Mouse (Mus musculus): ENCODE measurements around the gene Swsap1. TPM values are rescaled to one million over a fixed set of nuclear protein-coding genes. Genes with fewer than 3 reads are reported as not detected.

Gene Swsap1
- total RNA-seq (2021), result 1 to 10 TPM; 2.7 to 3.6 TPM
- long read RNA-seq, experiment 1, partial matches to known transcripts, result 0 of 2 reads
- long read RNA-seq, experiment 1, other reads (novel, unspliced or antisense), result 0 of 2 reads
- long read RNA-seq, experiment 2, transcript Swsap1-201 (2 exons, 1,838 nt), result major isoform, 9 of 9 reads
- long read RNA-seq, experiment 2, partial matches to known transcripts, result 0 of 9 reads
- long read RNA-seq, experiment 2, other reads (novel, unspliced or antisense), result 0 of 9 reads

DNA sequence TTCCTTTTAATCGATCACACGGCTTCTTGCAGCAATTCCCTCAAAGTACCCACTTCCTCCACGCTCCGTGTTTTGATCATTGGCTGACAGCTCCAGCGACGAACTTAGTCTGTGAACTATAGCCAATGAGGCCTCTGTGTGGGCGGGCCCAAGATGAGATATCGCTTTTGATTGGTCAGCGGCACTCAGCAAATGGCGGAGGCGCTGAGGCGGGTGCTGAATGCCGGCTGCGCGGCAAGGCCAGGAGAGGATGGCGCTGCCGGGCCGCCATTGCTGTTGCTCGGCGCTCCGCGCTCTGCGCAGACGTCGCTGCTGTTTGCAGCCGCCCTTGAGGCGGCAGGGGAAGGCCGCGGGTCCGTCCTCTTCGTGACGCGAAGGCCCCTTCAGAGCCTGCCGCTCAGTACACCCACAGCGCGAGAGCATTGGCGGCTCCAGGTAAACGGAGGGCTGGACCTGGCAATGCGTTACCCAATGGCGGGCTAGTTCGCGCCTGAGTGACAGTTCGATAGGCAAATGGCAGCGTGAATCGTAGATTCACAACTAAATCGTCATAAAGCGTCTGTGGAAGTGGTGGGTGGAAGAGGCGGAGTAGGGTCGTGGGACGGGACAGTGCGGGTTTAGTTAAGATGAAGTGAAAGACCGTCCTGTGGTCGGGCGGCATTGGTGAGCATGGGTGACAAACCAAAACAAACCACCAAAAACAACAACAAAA lies at the start of gene Swsap1:
Swsap1 (plus strand) TSS at position 186 of the 712 bp plus-strand sequence.
- intact Hi-C loops (cut with DNase I; ENCODE audit: low total_unique reads), result no loop called here
- DNase-seq, result peak; percentile 95

DNA sequence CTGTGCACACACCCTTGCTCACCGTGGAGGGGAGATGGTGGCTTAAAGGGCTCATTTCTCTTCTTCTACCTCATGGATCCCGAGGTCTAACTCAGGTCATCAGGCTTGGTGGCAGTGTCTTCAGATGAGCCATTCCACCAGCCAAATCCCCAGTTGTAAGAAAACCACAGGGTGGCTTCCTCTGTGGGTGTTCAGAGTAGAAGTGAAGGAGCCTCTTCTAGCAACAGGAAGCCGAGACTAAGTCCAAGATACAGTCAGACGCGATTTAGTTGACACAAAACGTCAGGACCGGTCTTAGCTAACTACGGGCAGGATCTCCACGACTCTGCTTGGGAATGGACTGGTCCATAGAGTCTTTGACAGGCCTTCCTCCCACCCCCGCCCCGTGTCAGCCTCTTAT lies 47.3 kb upstream of the Swsap1 start:
- intact Hi-C loops (cut with DNase I; ENCODE audit: low total_unique reads), result no loop called here
- DNase-seq, result no peak

GRCm38 (mm10) chr9:21909474-21910223 lies 45.9 kb upstream of the Swsap1 start:
- intact Hi-C loops (cut with DNase I; ENCODE audit: low total_unique reads), result no loop called here

DNA sequence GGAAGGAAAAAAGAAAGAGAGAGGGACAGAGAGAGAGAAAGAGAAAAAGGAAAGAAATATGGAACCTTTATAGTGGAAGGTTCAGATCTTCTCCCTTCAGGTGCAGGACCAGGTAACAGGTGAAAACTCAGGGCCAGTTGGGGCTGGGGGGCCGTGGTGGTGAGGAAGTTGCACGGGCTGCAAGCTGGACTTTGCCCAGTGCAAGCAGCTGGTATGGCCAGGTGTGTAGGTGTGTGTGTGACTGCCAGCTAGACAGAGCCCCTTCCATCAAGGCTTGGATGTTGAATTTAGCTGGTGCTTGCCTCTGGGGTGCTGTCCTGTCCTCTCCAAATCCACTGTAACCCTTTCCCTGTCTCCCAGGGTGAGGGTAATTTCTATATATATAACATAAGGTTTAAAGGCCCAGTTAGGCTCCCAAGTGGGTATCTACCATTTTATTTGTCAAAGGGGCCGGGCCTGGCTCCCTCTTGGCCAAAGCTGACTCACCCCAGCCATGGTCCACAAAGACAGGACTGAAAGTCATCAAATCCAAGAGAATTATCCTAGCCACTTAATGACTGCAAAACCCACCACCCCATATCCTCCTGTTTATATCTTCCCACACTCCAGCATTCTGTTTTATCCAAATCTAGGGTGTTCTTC lies 38.6 kb upstream of the Swsap1 start:
- DNase-seq, result no peak
- intact Hi-C loops (cut with DNase I; ENCODE audit: low total_unique reads), result no loop called here

More at GRCm38 (mm10) chr9:21909474-21910223, 45.9 kb upstream of the Swsap1 start:
- DNase-seq, result no peak

DNA sequence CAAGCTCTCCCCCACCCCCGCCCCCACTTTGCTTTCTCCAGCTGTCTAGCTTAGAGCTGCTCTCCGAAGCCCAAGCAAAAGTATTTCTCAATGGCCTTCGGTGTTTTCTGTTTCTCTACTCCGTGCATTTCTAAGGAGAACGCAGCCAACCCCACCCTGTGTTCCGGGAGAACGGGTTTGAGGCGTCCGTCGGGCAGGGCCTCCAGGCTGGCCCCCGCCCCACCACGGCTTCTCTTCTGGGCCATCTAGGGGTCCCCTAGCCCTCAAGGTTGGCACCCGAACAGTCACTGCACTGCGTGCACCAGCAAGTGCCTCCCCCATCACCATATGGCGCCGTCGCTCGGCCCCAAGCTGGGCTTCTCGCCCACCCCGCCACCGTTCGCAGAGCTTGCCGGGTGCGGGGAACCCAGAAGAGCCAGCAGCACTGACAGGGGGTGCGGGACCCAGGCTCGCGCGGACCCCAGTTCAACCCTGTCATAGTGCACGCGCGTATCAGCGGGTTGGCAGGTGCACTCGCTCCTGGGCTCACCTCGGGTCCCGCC lies 38.0 kb upstream of the Swsap1 start:
- intact Hi-C loops (cut with DNase I; ENCODE audit: low total_unique reads), result no loop called here
- DNase-seq, result peak; percentile 33

- intact Hi-C loops (cut with DNase I; ENCODE audit: low total_unique reads), result no loop called here
- peak; percentile 92 for DNase-seq
Observed at GRCm38 (mm10) chr9:21918035-21918592, 37.4 kb upstream of the Swsap1 start, which contains the start of gene Rab3d. Rab3d (minus strand) TSS chr9:21918192.

GRCm38 (mm10) chr9:21918692-21919384 lies 36.7 kb upstream of the Swsap1 start:
- intact Hi-C loops (cut with DNase I; ENCODE audit: low total_unique reads), result no loop called here
- DNase-seq, result no peak

GRCm38 (mm10) chr9:21923036-21923435 lies 32.5 kb upstream of the Swsap1 start:
- DNase-seq, result no peak
- intact Hi-C loops (cut with DNase I; ENCODE audit: low total_unique reads), result no loop called here

- DNase-seq, result no peak
- intact Hi-C loops (cut with DNase I; ENCODE audit: low total_unique reads), result no loop called here
Observed at GRCm38 (mm10) chr9:21923490-21924098, 32.0 kb upstream of the Swsap1 start.

DNA sequence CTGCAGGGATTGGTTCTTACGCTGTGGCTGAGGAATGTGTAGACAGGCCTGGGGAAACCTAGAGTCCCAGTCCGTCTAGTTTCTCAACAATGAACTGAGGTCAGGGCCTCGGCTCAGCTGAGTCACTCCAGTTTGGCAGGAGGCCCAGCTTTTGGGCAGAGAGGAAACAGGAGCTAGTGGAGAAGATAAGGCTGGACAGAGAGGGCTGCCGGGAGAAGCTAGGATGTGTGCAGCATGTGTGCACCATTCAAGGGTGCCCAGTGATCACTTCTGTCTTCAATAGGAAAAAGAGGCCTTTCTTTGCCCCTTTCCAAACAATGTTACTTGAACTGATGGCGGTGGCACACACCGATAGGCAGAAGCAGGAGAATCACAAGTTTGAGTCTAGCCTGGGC lies 31.5 kb upstream of the Swsap1 start:
- intact Hi-C loops (cut with DNase I; ENCODE audit: low total_unique reads), result no loop called here
- DNase-seq, result peak; percentile 89

- DNase-seq, result no peak
- intact Hi-C loops (cut with DNase I; ENCODE audit: low total_unique reads), result no loop called here
Observed at GRCm38 (mm10) chr9:21925034-21925433, 30.5 kb upstream of the Swsap1 start.

DNA sequence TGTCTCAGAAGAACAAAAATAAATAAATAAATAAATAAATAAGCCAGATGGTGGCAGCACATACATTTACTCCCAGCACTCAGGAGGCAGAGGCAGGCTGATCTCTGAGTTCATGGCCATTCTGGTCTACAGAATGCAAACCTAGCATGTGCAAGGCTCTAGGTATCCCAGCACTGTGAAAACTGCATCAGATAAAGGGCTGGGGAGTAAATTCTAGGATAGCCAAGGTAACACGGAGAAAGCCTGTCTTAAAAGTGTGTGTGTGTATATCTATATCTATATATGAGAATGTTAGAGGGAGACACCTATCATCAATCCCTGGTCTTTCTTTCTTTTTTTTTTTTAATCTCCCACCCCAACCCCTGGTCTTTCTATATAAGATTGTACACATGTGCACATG lies 30.0 kb upstream of the Swsap1 start:
- intact Hi-C loops (cut with DNase I; ENCODE audit: low total_unique reads), result no loop called here
- DNase-seq, result no peak

DNA sequence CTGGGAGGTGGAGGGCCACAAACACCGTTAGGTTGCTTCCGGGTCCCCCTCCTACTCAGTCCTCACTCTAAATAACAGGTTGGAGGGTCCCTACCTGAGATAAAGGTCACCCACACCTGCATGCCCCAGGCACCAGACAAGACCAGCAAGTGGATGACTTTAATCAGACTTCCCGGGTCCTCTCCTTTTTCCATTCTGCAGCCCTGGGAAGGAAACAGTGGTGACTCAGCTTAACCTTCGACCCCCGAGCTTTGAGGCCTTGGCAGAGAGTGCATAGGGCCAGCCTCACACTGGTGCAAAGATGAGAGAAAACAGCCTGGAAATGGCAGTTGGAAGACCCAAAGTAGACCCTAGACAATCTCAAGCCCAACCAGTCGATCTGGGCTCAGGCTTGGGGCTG lies 29.4 kb upstream of the Swsap1 start:
- intact Hi-C loops (cut with DNase I; ENCODE audit: low total_unique reads), result no loop called here
- DNase-seq, result no peak

GRCm38 (mm10) chr9:21926784-21927183 lies 28.8 kb upstream of the Swsap1 start:
- intact Hi-C loops (cut with DNase I; ENCODE audit: low total_unique reads), result no loop called here

GRCm38 (mm10) chr9:21927208-21927753 lies 28.3 kb upstream of the Swsap1 start, which contains the start of the genes Ccdc159 and Tmem205:
Ccdc159 (plus strand) TSS chr9:21927471.
Tmem205 (minus strand) TSS chr9:21927556.
- DNase-seq, result peak; percentile 93

More at GRCm38 (mm10) chr9:21926784-21927183, 28.8 kb upstream of the Swsap1 start:
- no peak for DNase-seq

GRCm38 (mm10) chr9:21929208-21929607 lies 26.3 kb upstream of the Swsap1 start:
- intact Hi-C loops (cut with DNase I; ENCODE audit: low total_unique reads), result no loop called here
- no peak for DNase-seq

More at GRCm38 (mm10) chr9:21927208-21927753, 28.3 kb upstream of the Swsap1 start, which contains the start of the genes Ccdc159 and Tmem205:
- intact Hi-C loops (cut with DNase I; ENCODE audit: low total_unique reads), result no loop called here

- intact Hi-C loops (cut with DNase I; ENCODE audit: low total_unique reads), result no loop called here
- DNase-seq, result no peak
Observed at GRCm38 (mm10) chr9:21932006-21932405, 23.5 kb upstream of the Swsap1 start.
